Mouse (Mus musculus) liver, embryonic 11.5 days (tissue): ENCODE measurements at regions not wholly inside any gene's neighbourhood (a gene's known extent, or its start where the extent isn't known, plus 50 kb on each side); places are given as distances from the start of the nearest gene placed in this dataset.

Source experiments
- ATAC-seq: fragments of 200-750 bp; cut with Nextera tagmentation; replicated peaks from 2 replicates; pipeline ENCODE4 v1.8.0; 2017; ENCODE audit warnings: moderate number of reproducible peaks, mild to moderate bottlenecking, moderate TSS enrichment, moderate library complexity; ENCODE audit not compliant: low FRiP score
- DNase-seq: peaks from one replicate; pipeline ENCODE4 v3.0.0-alpha.2; 2017; ENCODE audit warnings: low spot score
- H3K27ac ChIP-seq: fragments of 300-500 bp; sonication (generic); 2 replicates; pipeline ENCODE4 v1.5.1; 2014; ENCODE audit warnings: mild to moderate bottlenecking, low read depth, low read length, control low read depth
- H3K27me3 ChIP-seq: fragments of 300-500 bp; sonication (generic); replicated peaks from 2 replicates; pipeline ENCODE4 v1.6.1; 2014; ENCODE audit warnings: low read length, mixed read lengths; ENCODE audit not compliant: control insufficient read depth, insufficient read depth
- H3K36me3 ChIP-seq: fragments of 300-500 bp; sonication (generic); 2 replicates; pipeline ENCODE4 v1.6.1; 2014; ENCODE audit warnings: mild to moderate bottlenecking, low read length, moderate library complexity, mixed read lengths; ENCODE audit not compliant: control insufficient read depth, insufficient read depth
- H3K4me1 ChIP-seq: fragments of 300-500 bp; sonication (generic); replicated peaks from 2 replicates; pipeline ENCODE4 v1.6.1; 2014; ENCODE audit warnings: low read length, mixed read lengths; ENCODE audit not compliant: control insufficient read depth, insufficient read depth
- H3K4me2 ChIP-seq: fragments of 300-500 bp; sonication (generic); 2 replicates; pipeline ENCODE4 v1.6.1; 2014; ENCODE audit warnings: mild to moderate bottlenecking, control low read depth, moderate library complexity
- H3K4me3 ChIP-seq: fragments of 300-500 bp; sonication (generic); 2 replicates; pipeline ENCODE4 v1.5.1; 2014; ENCODE audit warnings: low read depth, low read length, control low read depth
- H3K9ac ChIP-seq: fragments of 300-500 bp; sonication (generic); 2 replicates; pipeline ENCODE4 v1.6.1; 2014; ENCODE audit warnings: low read depth, low read length, control low read depth
- H3K9me3 ChIP-seq: fragments of 300-500 bp; sonication (generic); 2 replicates; pipeline ENCODE4 v1.6.1; 2016; ENCODE audit warnings: low read length, inconsistent platforms, mixed read lengths; ENCODE audit not compliant: control insufficient read depth
- WGBS: fragments of 180-500 bp; shearing (Covaris S2); extraction: QIAGEN DNeasy Blood & Tissue Kit; methylation state at CpG from one replicate; pipeline ENCODE4 v1.1.7; 2014; 5-methylcytosine and 5-hydroxymethylcytosine counted together

DNA sequence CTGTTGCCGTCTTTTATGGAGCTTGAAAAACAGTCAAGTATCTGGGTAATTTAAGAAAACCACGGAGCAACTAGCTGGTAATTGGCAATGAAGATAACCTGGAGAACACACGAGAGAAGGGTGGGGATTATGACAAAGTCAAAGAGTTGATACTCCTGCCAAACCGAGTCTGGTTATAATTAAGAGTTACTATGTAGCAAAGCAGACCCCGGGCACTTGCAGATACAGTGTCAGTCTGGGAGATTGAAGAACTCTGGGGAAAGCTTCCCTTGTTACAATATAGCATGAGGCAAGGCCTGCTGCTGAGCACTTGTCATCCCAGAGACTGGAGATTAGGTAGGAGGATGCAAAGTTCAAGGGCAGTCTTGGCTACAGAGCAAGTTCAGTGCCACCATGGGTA is 116.5 kb downstream of the Edn3 start:
- no peak for ATAC-seq
- no peak overlapping the region for H3K4me3 ChIP-seq
- no peak overlapping the region; the same call in 1 of the 2 replicates for H3K27ac ChIP-seq
- H3K9me3 ChIP-seq: no peaks in the 10 kb centered on the region
- 44% methylated on average over 5 of the region's 5 CpGs for WGBS
- no peaks in the 10 kb centered on the region for H3K4me1 ChIP-seq
- no peaks in the 10 kb centered on the region for H3K36me3 ChIP-seq
- no peak for DNase-seq
- no peak overlapping the region for H3K4me2 ChIP-seq
- no peak overlapping the region for H3K9ac ChIP-seq
- no peaks in the 10 kb centered on the region for H3K27me3 ChIP-seq

DNA sequence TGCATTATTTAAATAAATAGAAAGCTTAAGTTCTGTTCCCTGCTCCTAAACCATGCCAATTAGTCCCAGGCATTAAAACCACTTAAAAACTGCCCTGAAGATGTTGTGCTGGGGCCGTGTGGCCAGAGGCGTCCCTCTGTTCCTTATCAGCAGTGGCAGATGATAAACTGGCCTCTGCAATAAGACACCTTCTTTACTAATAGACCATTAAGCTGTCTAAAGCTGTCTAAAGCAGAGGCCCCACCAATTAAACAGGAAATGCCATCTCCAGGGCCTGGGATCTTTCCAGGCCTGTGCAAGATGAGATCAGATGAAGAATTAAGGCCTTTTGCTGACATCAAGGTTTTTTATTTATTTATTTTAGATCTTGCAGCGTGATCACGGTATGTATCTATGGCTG is 118.6 kb downstream of the Edn3 start:
- Histone ChIP-seq H3K9ac (no peak overlapping the region), H3K4me3 (no peak overlapping the region), H3K4me2 (no peak overlapping the region), H3K27me3 (no peaks in the 10 kb centered on the region), H3K36me3 (no peaks in the 10 kb centered on the region), H3K9me3 (no peaks in the 10 kb centered on the region), H3K27ac (no peak overlapping the region), H3K4me1 (no peaks in the 10 kb centered on the region)
- no peak for ATAC-seq
- no peak for DNase-seq
- WGBS: 29% methylated on average over 4 of the region's 4 CpGs

DNA sequence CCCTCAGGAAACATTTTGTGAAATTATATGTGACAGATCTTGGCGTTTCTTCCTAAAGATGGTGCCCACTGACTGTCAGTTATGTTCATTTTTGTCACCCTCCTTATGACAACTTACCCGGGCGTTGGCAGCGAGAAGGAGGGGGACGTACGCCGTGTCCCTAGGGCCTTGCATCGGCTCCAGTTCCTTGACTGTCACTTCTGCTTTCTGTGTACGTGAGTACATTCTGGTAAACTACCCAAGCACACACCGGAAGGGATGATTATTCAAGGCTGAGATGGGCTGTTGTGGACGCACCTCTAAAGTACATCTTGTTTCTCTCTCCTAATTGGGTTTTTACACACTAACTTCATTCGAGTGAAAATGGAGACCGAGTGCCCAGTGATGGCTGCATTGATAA is 120.2 kb downstream of the Edn3 start:
- WGBS: 80% methylated on average over 13 of the region's 13 CpGs
- Histone ChIP-seq H3K4me2 (no peak overlapping the region), H3K9ac (no peak overlapping the region), H3K36me3 (no peaks in the 10 kb centered on the region), H3K4me3 (no peak overlapping the region), H3K4me1 (no peaks in the 10 kb centered on the region), H3K9me3 (no peaks in the 10 kb centered on the region), H3K27ac (no peak overlapping the region), H3K27me3 (no peaks in the 10 kb centered on the region)
- ATAC-seq: no peak
- DNase-seq: no peak

DNA sequence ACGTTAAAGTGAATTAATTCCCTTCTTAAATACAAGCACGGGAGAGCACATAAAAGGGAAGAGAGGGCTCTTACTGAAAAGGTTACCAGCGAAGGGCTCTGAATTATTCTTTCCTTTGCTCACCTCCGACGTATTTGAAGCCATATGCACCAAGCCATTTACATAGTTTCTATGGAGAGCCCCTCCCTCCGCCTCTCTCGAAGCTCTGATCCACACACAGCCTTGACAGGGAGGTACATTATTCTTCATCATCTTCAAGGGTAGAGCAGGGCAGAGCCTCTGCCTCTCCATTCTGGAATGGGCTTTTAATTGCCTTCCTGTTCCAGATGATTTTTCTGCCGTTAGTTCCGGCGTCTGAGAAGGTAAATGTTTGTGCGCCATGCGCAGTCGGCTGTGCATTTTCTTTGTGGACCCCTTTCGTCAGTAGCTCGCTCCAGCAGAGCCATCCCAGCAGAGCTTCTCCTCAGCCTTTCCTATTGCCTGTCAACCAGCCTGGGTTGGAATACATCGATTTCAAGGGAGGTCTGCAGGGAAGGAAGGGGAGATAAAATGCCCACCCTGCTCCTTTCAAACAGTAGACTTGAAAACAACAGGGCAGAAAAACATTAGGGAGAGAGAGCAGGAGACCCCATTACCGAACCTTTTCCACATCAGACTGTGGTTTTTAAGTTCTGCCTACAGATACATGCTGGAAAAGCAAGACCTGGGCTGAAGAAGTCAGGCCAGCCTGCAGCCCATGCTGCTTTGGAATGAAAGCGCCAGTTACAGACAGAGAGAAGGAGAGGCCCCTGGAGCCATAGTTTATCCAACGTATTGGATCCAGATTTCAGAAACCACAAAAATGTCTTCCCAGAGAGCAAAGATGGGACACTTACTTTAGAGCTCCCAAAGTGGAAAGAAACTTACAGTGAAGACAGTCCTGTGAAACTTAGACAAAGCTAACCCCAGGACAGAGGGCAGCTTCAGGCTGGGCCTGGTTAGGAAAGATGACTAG is 124.1 kb downstream of the Edn3 start:
- Histone ChIP-seq H3K27ac (no peak overlapping the region), H3K9me3 (no peaks in the 10 kb centered on the region), H3K4me1 (no peaks in the 10 kb centered on the region), H3K27me3 (no peaks in the 10 kb centered on the region), H3K9ac (no peak overlapping the region), H3K36me3 (no peaks in the 10 kb centered on the region), H3K4me2 (no peak overlapping the region), H3K4me3 (no peak overlapping the region)
- no peak for ATAC-seq
- no peak for DNase-seq
- WGBS: 75% methylated on average over 19 of the region's 19 CpGs

DNA sequence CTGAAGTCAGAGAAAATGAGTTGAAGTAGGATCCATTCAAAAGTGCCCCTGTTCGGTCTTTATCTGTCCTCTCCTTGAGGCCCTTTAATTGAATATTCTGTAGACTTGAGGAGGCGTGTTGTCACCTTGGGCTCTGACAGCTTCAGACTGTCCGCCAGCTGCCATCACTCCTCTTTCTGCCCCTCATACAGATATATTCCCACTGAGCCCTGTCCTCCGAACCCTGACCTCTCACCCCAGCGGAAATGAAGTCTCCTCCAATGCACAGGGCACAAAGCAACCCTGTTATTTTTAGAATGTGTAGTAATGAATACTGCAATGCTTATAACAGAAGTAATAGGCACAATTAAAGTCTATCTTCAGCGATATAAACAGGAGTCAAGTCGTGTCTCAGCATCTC is 117.4 kb upstream of the Gm14444 start:
- Histone ChIP-seq H3K4me1 (no peaks in the 10 kb centered on the region), H3K4me3 (no peak overlapping the region), H3K36me3 (no peaks in the 10 kb centered on the region), H3K9me3 (no peaks in the 10 kb centered on the region), H3K4me2 (no peak overlapping the region), H3K9ac (no peak overlapping the region), H3K27ac (no peak overlapping the region), H3K27me3 (no peaks in the 10 kb centered on the region)
- WGBS: 72% methylated on average over 7 of the region's 7 CpGs
- ATAC-seq (no peak), DNase-seq (no peak)

DNA sequence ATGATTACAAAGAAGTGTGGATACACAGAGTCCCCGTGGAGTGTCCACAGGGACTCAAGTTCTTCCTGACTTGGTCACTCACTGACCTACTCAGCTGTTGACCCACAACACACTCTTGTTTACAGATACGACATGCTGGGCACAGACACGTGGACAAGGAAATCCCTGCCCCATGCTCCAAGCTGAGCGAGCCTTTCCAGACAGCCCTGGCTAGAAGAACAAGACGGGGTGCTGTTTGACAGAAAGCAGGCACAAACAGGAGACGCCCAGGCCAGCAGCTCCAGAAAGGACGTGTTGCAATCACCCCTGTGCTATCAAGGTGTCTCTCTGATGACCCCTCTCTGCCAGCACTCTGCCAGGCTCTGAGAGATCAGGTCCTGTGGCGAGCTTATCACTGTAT is 112.6 kb upstream of the Gm14444 start:
- H3K27ac ChIP-seq: no peak overlapping the region
- no peaks in the 10 kb centered on the region for H3K4me1 ChIP-seq
- WGBS: 49% methylated on average over 8 of the region's 8 CpGs
- no peak overlapping the region for H3K4me3 ChIP-seq
- no peaks in the 10 kb centered on the region for H3K9me3 ChIP-seq
- ATAC-seq (no peak), DNase-seq (no peak)
- no peaks in the 10 kb centered on the region for H3K27me3 ChIP-seq
- H3K4me2 ChIP-seq: no peak overlapping the region
- no peaks in the 10 kb centered on the region for H3K36me3 ChIP-seq
- no peak overlapping the region for H3K9ac ChIP-seq

DNA sequence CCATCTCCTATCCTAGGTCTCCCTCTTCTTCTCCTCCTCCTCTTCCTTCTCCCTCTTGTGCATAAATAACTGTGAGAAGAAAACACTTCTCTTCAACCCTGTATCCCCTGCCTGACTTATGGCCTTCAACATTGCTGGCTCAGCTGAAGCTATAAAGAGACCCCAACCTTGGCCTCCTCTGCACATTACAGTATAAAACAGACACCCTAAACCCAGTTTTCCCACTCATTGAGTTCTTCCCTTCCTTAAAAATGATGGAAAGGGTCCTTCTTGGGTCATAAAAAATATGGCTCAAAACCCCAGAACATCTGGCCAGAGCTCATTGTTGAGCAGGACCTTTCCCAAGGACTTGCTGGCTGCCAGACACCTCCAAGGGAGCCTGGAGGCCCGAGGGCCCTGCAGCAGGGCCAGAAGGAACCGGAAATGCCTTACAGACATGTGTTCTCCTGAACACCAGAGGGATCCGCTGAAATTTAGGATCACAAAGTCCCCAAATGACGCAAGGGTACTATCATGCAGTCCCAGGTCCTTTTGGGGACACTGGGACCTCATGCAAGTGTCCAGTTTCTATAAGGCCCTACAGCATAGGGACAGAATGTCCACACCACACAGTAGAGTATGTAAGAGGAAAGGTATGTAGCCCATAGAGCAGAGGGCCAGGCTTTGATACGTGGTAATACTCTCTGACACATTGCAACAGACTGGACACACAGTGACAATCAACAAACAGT is 109.9 kb upstream of the Gm14444 start:
- no peak overlapping the region for H3K4me2 ChIP-seq
- ATAC-seq (no peak), DNase-seq (no peak)
- H3K36me3 ChIP-seq: no peaks in the 10 kb centered on the region
- no peak overlapping the region for H3K27ac ChIP-seq
- H3K27me3 ChIP-seq: no peaks in the 10 kb centered on the region
- H3K4me1 ChIP-seq: no peaks in the 10 kb centered on the region
- no peaks in the 10 kb centered on the region for H3K9me3 ChIP-seq
- 75% methylated on average over 5 of the region's 5 CpGs for WGBS
- H3K4me3 ChIP-seq: no peak overlapping the region
- no peak overlapping the region for H3K9ac ChIP-seq

DNA sequence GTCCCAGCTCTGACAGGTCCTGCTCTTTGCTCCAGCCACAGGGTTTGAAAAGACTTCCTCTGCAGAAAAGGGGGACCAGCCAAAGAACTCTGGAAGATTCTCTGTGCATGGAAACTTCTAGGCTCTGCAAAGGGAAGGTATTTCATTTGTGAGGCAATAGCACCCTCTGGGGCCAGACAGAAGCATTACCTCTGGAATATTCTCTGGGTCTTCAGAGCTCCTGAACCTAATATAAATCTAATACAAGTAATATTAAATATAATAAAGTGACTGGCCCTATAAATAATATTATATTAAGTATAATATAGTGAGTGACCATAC is 109.4 kb upstream of the Gm14444 start:
- ATAC-seq (no peak), DNase-seq (no peak)
- H3K36me3 ChIP-seq: no peaks in the 10 kb centered on the region
- H3K27me3 ChIP-seq: no peaks in the 10 kb centered on the region
- no peaks in the 10 kb centered on the region for H3K4me1 ChIP-seq
- H3K9me3 ChIP-seq: no peaks in the 10 kb centered on the region
- H3K4me2 ChIP-seq: no peak overlapping the region
- no peak overlapping the region for H3K9ac ChIP-seq
- H3K4me3 ChIP-seq: no peak overlapping the region
- H3K27ac ChIP-seq: no peak overlapping the region

DNA sequence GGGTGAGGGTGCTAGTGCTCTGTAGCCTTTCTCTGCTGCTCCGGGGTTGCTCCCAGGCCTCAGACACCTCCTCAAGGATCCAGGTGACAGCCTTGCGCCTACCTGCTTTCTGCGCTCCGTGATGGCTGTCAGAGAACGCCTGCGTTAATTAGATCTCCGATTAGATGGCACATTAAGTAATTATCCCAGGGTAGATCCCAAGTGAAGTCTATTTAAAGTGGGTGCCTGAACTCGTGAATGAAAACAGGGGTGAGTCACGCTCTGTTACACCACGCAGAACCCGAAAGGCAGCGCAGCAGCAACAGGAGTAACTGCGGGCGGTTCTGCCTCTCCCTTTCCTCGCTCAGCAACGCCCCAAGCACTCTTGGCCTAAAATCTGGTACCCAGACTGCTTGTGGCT is 108.2 kb upstream of the Gm14444 start:
- no peaks in the 10 kb centered on the region for H3K36me3 ChIP-seq
- no peak overlapping the region for H3K27ac ChIP-seq
- no peak for ATAC-seq
- H3K4me3 ChIP-seq: no peak overlapping the region
- no peak overlapping the region for H3K9ac ChIP-seq
- no peaks in the 10 kb centered on the region for H3K9me3 ChIP-seq
- no peaks in the 10 kb centered on the region for H3K27me3 ChIP-seq
- H3K4me2 ChIP-seq: no peak overlapping the region
- H3K4me1 ChIP-seq: no peaks in the 10 kb centered on the region
- no peak for DNase-seq
- WGBS: 80% methylated on average over 16 of the region's 16 CpGs
